Mouse (Mus musculus): ENCODE data around the gene 1700102P08Rik. TPM values are rescaled to one million over a fixed set of nuclear protein-coding genes. Genes with fewer than 3 reads are reported as not detected.

1700102P08Rik gene
- 5.4 TPM for total RNA-seq (2023)

GRCm38 (mm10) chr9:108392676-108393075, at the start of gene 1700102P08Rik:
1700102P08Rik (plus strand) TSS chr9:108392805.

GRCm38 (mm10) chr9:108347540-108348289, 44.9 kb upstream of the 1700102P08Rik start, which contains the start of gene Usp4:
Usp4 (plus strand) TSS chr9:108347853.

DNA sequence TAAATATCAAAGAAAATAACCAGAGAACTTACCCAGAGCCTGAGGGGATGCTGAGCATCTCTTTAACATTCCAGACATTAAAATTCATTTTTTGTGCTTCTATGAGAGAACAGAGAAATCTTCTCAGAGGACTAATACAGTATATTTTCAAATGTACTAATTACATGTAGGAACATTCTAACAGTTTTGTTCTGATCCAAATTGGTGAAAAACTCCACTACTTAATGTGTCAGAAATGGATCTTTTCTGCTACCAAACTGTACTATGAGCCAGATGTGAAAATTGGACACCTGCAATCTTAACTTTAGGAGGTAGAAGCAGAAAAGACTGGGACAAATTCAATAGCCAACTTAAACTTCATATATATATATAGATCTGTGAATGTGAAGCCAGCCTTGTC, 35.8 kb downstream of the 1700102P08Rik start, which contains the start of gene Ccdc36:
Gene Ccdc36 (minus strand): TSS at position 101 of the 400 bp plus-strand sequence.

DNA sequence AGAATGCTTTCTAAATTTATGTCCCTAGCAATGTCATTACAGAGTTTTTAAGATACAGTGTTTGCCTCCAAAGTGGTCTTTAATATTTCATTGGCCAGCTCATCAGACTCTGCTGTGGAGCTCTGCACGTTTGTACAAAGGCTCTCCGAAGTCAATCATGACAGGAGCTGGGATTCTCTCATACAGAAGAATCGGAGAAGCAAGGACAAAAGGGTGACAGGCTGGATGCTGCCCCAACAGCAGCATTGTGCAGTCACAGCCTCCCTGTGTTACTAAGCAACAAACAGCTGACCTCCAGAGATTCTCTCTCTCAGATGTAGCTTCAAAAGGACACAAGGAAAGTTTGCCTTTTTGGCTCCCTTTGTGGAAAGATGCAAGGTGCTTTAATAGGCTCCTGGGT, 43.6 kb downstream of the 1700102P08Rik start, which contains the start of gene BC048562:
Gene BC048562 (plus strand): TSS at position 301 of the 400 bp plus-strand sequence.

Other genes with a start within 250 kb of the 1700102P08Rik start
- 0.64 TPM for gene Bsn, start 202.4 kb upstream of the 1700102P08Rik start, total RNA-seq (2023)
- gene Dag1, start 128.8 kb upstream of the 1700102P08Rik start, total RNA-seq (2023) = 33.8 TPM
- gene Nicn1, start 102.4 kb upstream of the 1700102P08Rik start, total RNA-seq (2023) = 3.4 TPM
- 2.9 TPM for gene Amt, start 96.0 kb upstream of the 1700102P08Rik start, total RNA-seq (2023)
- 365 TPM for gene Rhoa, start 86.7 kb upstream of the 1700102P08Rik start, total RNA-seq (2023)
- gene Tcta, start 86.6 kb upstream of the 1700102P08Rik start, total RNA-seq (2023) = 8.1 TPM
- gene Gpx1, start 53.9 kb upstream of the 1700102P08Rik start, total RNA-seq (2023) = 217 TPM
- gene Usp4, start 45.0 kb upstream of the 1700102P08Rik start, total RNA-seq (2023) = 150 TPM
- not detected for gene Ccdc36, start 35.7 kb downstream of the 1700102P08Rik start, total RNA-seq (2023)
- not detected for gene BC048562, start 43.7 kb downstream of the 1700102P08Rik start, total RNA-seq (2023)
- 35.5 TPM for gene Ccdc71, start 67.7 kb downstream of the 1700102P08Rik start, total RNA-seq (2023)
- gene Klhdc8b, start 68.8 kb downstream of the 1700102P08Rik start, total RNA-seq (2023) = 5.8 TPM
- 0.15 TPM for gene Lamb2, start 86.9 kb downstream of the 1700102P08Rik start, total RNA-seq (2023)
- gene Usp19, start 97.8 kb downstream of the 1700102P08Rik start, total RNA-seq (2023) = 285 TPM
- gene Qars, start 114.9 kb downstream of the 1700102P08Rik start, total RNA-seq (2023) = 183 TPM
- gene Qrich1, start 124.0 kb downstream of the 1700102P08Rik start, total RNA-seq (2023) = 225 TPM
- 196 TPM for gene Impdh2, start 167.5 kb downstream of the 1700102P08Rik start, total RNA-seq (2023)
- 22.9 TPM for gene Ndufaf3, start 174.6 kb downstream of the 1700102P08Rik start, total RNA-seq (2023)
- gene Dalrd3, start 177.1 kb downstream of the 1700102P08Rik start, total RNA-seq (2023) = 55.2 TPM
- 29.0 TPM for gene Wdr6, start 185.9 kb downstream of the 1700102P08Rik start, total RNA-seq (2023)
- 9.7 TPM for gene P4htm, start 204.9 kb downstream of the 1700102P08Rik start, total RNA-seq (2023)